Mouse (Mus musculus): ENCODE measurements around the gene Cep164.

- TF ChIP-seq CTCF (IDR thresholded peaks at IDR 0.05; ENCODE audit: borderline replicate concordance, insufficient read depth, low read depth, low read length) (no peak), POLR2A (IDR thresholded peaks at IDR 0.05; ENCODE audit: borderline replicate concordance, insufficient read depth, low read length) (no peak)
These were observed 88.5 kb downstream of the Cep164 start for GRCm38 (mm10) chr9:45739702-45740583.
